Mouse (Mus musculus) hindbrain, postnatal 0 days (tissue): ENCODE data around the gene Kat7. TPM values are rescaled to one million over a fixed set of nuclear protein-coding genes. Genes with fewer than 3 reads are reported as not detected.

ENCODE experiments used
- ATAC-seq: fragments of 200-750 bp; cut with Nextera tagmentation; 2 replicates; pipeline ENCODE4 v1.8.0; 2017; ENCODE audit warnings: mild to moderate bottlenecking, moderate TSS enrichment, moderate library complexity
- DNase-seq: peaks from one replicate; pipeline ENCODE4 v3.0.0-alpha.2; 2015; ENCODE audit warnings: low spot score
- H3K27ac ChIP-seq: fragments of 300-500 bp; sonication (generic); 2 replicates; pipeline ENCODE4 v1.5.1; 2014; ENCODE audit warnings: mild to moderate bottlenecking
- H3K27me3 ChIP-seq: fragments of 300-500 bp; sonication (generic); 2 replicates; pipeline ENCODE4 v1.6.1; 2014; ENCODE audit warnings: low read length, mixed read lengths; ENCODE audit not compliant: insufficient read depth
- H3K36me3 ChIP-seq: fragments of 300-500 bp; sonication (generic); 2 replicates; pipeline ENCODE4 v1.6.1; 2014; ENCODE audit warnings: low read length, mixed read lengths; ENCODE audit not compliant: insufficient read depth
- H3K4me1 ChIP-seq: fragments of 300-500 bp; sonication (generic); 2 replicates; pipeline ENCODE4 v1.6.1; 2014; ENCODE audit warnings: antibody characterized with exemption, low read length, mixed read lengths; ENCODE audit not compliant: insufficient read depth
- H3K4me2 ChIP-seq: fragments of 300-500 bp; sonication (generic); 2 replicates; pipeline ENCODE4 v1.6.1; 2014; ENCODE audit warnings: low read depth, mild to moderate bottlenecking, low read length, moderate library complexity, mixed read lengths
- H3K4me3 ChIP-seq: fragments of 300-500 bp; sonication (generic); 2 replicates; pipeline ENCODE4 v1.5.1; 2014; ENCODE audit warnings: low read length
- H3K9ac ChIP-seq: fragments of 300-500 bp; sonication (generic); replicated peaks from 2 replicates; pipeline ENCODE4 v1.6.1; 2014; ENCODE audit warnings: mild to moderate bottlenecking, low read length, moderate library complexity, mixed read lengths
- H3K9me3 ChIP-seq: fragments of 300-500 bp; sonication (generic); 2 replicates; pipeline ENCODE4 v1.6.1; 2016; ENCODE audit warnings: low read length, mixed read lengths
- CTCF ChIP-seq: IDR thresholded peaks from 2 replicates; pipeline ENCODE4 v1.5.1; 2016; ENCODE audit warnings: antibody characterized with exemption, control low read depth, low read depth
- WGBS: fragments of 180-500 bp; shearing (Covaris S2); extraction: QIAGEN DNeasy Blood & Tissue Kit; methylation state at CpG from one replicate; pipeline ENCODE4 v1.1.7; 2014; 5-methylcytosine and 5-hydroxymethylcytosine counted together
- polyA plus RNA-seq: library from polyadenylated mRNA; unstranded; fragments of >200 nt; fragmentation: Nextera tagmentation; extraction: Ambion mirVana; gene quantifications from 2 replicates; pipeline ENCODE4 v1.2.1, GENCODE M21; 2015
- total RNA-seq: library from RNA; depleted of rRNA; stranded (reverse); fragments of >200 nt; gene quantifications from 2 replicates; pipeline ENCODE4 v1.2.3, GENCODE M21; 2014

The Kat7 gene
- total and polyA plus RNA-seq, 2 experiments from 2014 or later, result 66.6 to 69.0 TPM

GRCm38 (mm10) chr11:95247065-95247464, 63.0 kb downstream of the Kat7 start:
- 42% methylated on average over 14 of the region's 14 CpGs for WGBS
- ATAC-seq, result no peak
- no peaks in the 10 kb centered on the region for H3K36me3 ChIP-seq
- H3K4me2 ChIP-seq, result no peak overlapping the region
- no peak for DNase-seq
- H3K9ac ChIP-seq, result no peak overlapping the region
- no peaks in the 10 kb centered on the region for H3K4me1 ChIP-seq
- no peaks in the 10 kb centered on the region for H3K9me3 ChIP-seq
- H3K27ac ChIP-seq, result no peak overlapping the region
- no peak for TF ChIP-seq CTCF
- no peak overlapping the region for H3K4me3 ChIP-seq
- H3K27me3 ChIP-seq, result no peaks in the 10 kb centered on the region

DNA sequence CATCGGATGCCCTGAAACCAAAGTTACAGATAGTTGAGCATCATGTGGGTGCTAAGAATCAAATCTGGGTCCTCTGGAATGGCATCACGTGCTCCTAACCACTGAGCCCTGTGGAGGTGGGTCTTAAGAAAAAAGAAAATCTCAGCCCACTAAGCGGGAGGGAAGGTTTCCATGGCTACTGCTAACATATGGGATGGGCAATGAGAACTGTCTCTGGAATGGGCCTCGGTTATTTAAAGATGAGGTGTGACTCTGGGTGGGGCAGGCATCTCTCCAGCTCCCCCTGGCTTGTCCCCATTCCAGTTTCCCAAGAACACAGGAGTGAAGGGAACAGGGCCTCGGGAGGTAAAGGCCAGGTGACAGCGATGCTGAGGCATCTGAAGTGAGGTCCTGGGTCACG, 64.6 kb downstream of the Kat7 start:
- H3K4me2 ChIP-seq, result no peak overlapping the region
- H3K4me3 ChIP-seq, result no peak overlapping the region
- no peak for TF ChIP-seq CTCF
- H3K9me3 ChIP-seq, result no peaks in the 10 kb centered on the region
- ATAC-seq (no peak), DNase-seq (no peak)
- 70% methylated on average over 7 of the region's 7 CpGs for WGBS
- H3K9ac ChIP-seq, result no peak overlapping the region
- H3K27me3 ChIP-seq, result no peaks in the 10 kb centered on the region
- H3K36me3 ChIP-seq, result no peaks in the 10 kb centered on the region
- H3K27ac ChIP-seq, result no peak overlapping the region
- no peaks in the 10 kb centered on the region for H3K4me1 ChIP-seq

- WGBS, result 54% methylated on average over 6 of the region's 6 CpGs
- Histone ChIP-seq H3K9ac (no peak overlapping the region), H3K9me3 (no peaks in the 10 kb centered on the region), H3K36me3 (no peaks in the 10 kb centered on the region), H3K4me2 (no peak overlapping the region), H3K27ac (no peak overlapping the region), H3K4me1 (no peaks in the 10 kb centered on the region), H3K4me3 (no peak overlapping the region), H3K27me3 (no peaks in the 10 kb centered on the region)
- TF ChIP-seq CTCF, result no peak
- ATAC-seq, result no peak
- DNase-seq, result no peak
These were observed 67.4 kb downstream of the Kat7 start for GRCm38 (mm10) chr11:95242653-95243052.

GRCm38 (mm10) chr11:95238477-95238876, 71.6 kb downstream of the Kat7 start:
- Histone ChIP-seq H3K4me2 (no peak overlapping the region), H3K9me3 (no peaks in the 10 kb centered on the region), H3K27me3 (0 out of 2 replicates have a peak, but pooled peaks cover 4% of the 10 kb centered on the region), H3K9ac (no peak overlapping the region), H3K27ac (no peak overlapping the region), H3K36me3 (no peaks in the 10 kb centered on the region), H3K4me1 (no peaks in the 10 kb centered on the region), H3K4me3 (no peak overlapping the region)
- TF ChIP-seq CTCF, result no peak
- DNase-seq (no peak), ATAC-seq (no peak)
- 78% methylated on average over 6 of the region's 6 CpGs for WGBS

GRCm38 (mm10) chr11:95232329-95232696, 77.7 kb downstream of the Kat7 start:
- H3K36me3 ChIP-seq, result no peaks in the 10 kb centered on the region
- no peak overlapping the region for H3K9ac ChIP-seq
- DNase-seq (no peak), ATAC-seq (peak; percentile 27; the same call in 1 of the 2 replicates)
- no peaks in the 10 kb centered on the region for H3K9me3 ChIP-seq
- WGBS, result 44% methylated on average over 6 of the region's 6 CpGs
- H3K4me3 ChIP-seq, result 0 out of 2 replicates have a peak overlapping the region, but pooled peaks have one; percentile 7
- 0 out of 2 replicates have a peak, but pooled peaks cover 2% of the 10 kb centered on the region for H3K4me1 ChIP-seq
- H3K4me2 ChIP-seq, result peak overlapping the region; percentile 37; the same call in 1 of the 2 replicates
- TF ChIP-seq CTCF, result no peak
- no peak overlapping the region for H3K27ac ChIP-seq
- 0 out of 2 replicates have a peak, but pooled peaks cover 4% of the 10 kb centered on the region for H3K27me3 ChIP-seq

DNA sequence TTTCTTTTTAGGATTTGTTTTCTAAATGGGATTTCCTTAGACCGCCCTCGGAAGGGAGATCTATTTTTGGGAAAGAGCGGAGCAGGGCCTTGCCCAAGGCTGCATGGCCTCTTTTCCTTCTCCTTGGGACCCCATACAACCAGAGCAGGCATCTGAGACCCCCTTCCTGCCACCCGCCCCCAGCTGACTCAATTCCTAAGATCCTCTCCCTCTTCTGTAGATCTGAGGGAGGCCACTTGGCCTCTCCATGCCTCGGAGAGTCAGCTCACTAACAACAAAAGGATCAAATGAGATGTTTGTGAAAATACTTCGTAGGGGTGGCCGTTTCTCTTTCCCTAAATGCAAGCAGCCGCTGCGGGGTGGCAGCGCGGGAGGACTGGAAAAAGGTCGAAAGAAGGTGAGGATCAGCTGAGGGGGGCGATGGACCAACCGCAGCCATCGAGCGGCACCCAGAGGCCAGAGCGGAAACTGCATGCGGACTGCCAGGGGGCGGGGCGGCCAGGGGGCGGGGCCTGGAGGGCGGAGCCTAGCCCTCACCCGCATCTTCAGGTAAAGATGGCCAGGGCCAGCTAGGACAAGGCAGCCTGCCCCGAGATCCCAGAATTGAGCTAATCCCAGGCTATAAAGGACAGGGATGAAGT, 78.2 kb downstream of the Kat7 start:
- Histone ChIP-seq H3K4me2 (peak overlapping the region; percentile 37; the same call in 1 of the 2 replicates), H3K4me1 (0 out of 2 replicates have a peak, but pooled peaks cover 2% of the 10 kb centered on the region), H3K27me3 (0 out of 2 replicates have a peak, but pooled peaks cover 4% of the 10 kb centered on the region), H3K9ac (no peak overlapping the region), H3K4me3 (peak overlapping the region; percentile 7; the same call in 1 of the 2 replicates), H3K9me3 (no peaks in the 10 kb centered on the region), H3K27ac (no peak overlapping the region), H3K36me3 (no peaks in the 10 kb centered on the region)
- TF ChIP-seq CTCF, result peak; percentile 83
- DNase-seq (peak; percentile 75), ATAC-seq (peak; percentile 73)
- 14% methylated on average over 23 of the region's 24 CpGs for WGBS

GRCm38 (mm10) chr11:95227467-95227866, 82.6 kb downstream of the Kat7 start:
- Histone ChIP-seq H3K27ac (no peak overlapping the region), H3K4me1 (peaks cover 9% of the 10 kb centered on the region; the same call in 1 of the 2 replicates), H3K4me2 (no peak overlapping the region), H3K4me3 (no peak overlapping the region), H3K9me3 (no peaks in the 10 kb centered on the region), H3K9ac (no peak overlapping the region), H3K36me3 (no peaks in the 10 kb centered on the region), H3K27me3 (peaks cover 17% of the 10 kb centered on the region)
- DNase-seq (no peak), ATAC-seq (no peak)
- WGBS, result 62% methylated on average over 5 of the region's 5 CpGs
- no peak for TF ChIP-seq CTCF
